ENCODE assay signal across 8 mouse cellular contexts in genomic region chr2:158146223-158146622, GRCm38 (mm10). TPM values are rescaled to one million over a fixed set of nuclear protein-coding genes. Genes with fewer than 3 reads are reported as not detected.
A peak's percentile ranks its signal among the peaks of the same experiment; 100 is the strongest.
DNase-seq lines count a peak whose midpoint lies in the region; ATAC-seq and TF ChIP-seq lines count a peak whose summit lies in the region.

TSS of gene Tgm2 (minus strand) at chr2:158146436.

- no peaks in the 10 kb centered on the region for H3K9me3 ChIP-seq in MEL (replicated peaks; ENCODE audit: insufficient read depth, low read length)
- H3K9me3 ChIP-seq in hindbrain, embryonic 10.5 days: peaks cover 6% of the 10 kb centered on the region

- ATAC-seq in frontal cortex, adult (ENCODE audit: low TSS enrichment): peak; percentile 74; the same call in 1 of the 2 replicates

- H3K27ac ChIP-seq in MEL (ENCODE audit: control insufficient read depth, low read depth, low read length): no peak within 1 kb of the TSS
- H3K27ac ChIP-seq in hindbrain, embryonic 10.5 days: peak within 1 kb of the TSS; percentile 82

- 1% methylated on average over 33 of the region's 33 CpGs for WGBS in hindbrain, embryonic 10.5 days

- no peak for TF ChIP-seq EP300 in MEL (IDR thresholded peaks at IDR 0.05; ENCODE audit: low read depth in 1 of 2, low read length in 2 of 2)

- TF ChIP-seq CTCF in MEL (IDR thresholded peaks at IDR 0.05 in 2 of 3, conservative IDR thresholded peaks at IDR 0.05 in 1 of 3; ENCODE audit: control insufficient read depth in 1 of 3, insufficient read depth in 1 of 3, low read depth in 2 of 3, low read length in 3 of 3, poor library complexity in 1 of 3, severe bottlenecking in 1 of 3): peak; percentile 50 to 95 (median 78); a peak in 5 of 6 replicates

- TF ChIP-seq RAD21 in MEL (IDR thresholded peaks at IDR 0.05; ENCODE audit: low read depth, low read length): peak; percentile 52

- peak within 1 kb of the TSS; percentile 61 to 88; a peak in 3 of 4 replicates for H3K4me3 ChIP-seq in MEL (ENCODE audit: control insufficient read depth in 1 of 2, insufficient read depth in 1 of 2, low read depth in 2 of 2, low read length in 2 of 2)
- peak within 1 kb of the TSS; percentile 55 for H3K4me3 ChIP-seq in hindbrain, embryonic 10.5 days

- peaks cover 0 to 16% of the 10 kb centered on the region in 2 experiments; a peak in 2 of 4 replicates for H3K36me3 ChIP-seq in MEL (ENCODE audit: control insufficient read depth in 1 of 2, insufficient read depth in 2 of 2, low read length in 2 of 2)
- no peaks in the 10 kb centered on the region for H3K36me3 ChIP-seq in hindbrain, embryonic 10.5 days

- no peaks in the 10 kb centered on the region for H3K79me2 ChIP-seq in MEL (ENCODE audit: control insufficient read depth, insufficient read depth, low read length, poor library complexity)

- peaks cover 18 to 39% of the 10 kb centered on the region in 2 experiments for H3K4me1 ChIP-seq in MEL (ENCODE audit: control insufficient read depth in 1 of 2, insufficient read depth in 2 of 2, low read length in 2 of 2)
- H3K4me1 ChIP-seq in hindbrain, embryonic 10.5 days (replicated peaks): peaks cover 44% of the 10 kb centered on the region

- no peaks in the 10 kb centered on the region for H3K27me3 ChIP-seq in MEL (ENCODE audit: control insufficient read depth in 1 of 2, insufficient read depth in 2 of 2, low read length in 2 of 2)
- H3K27me3 ChIP-seq in hindbrain, embryonic 10.5 days (ENCODE audit: insufficient read depth, poor library complexity, severe bottlenecking): peaks cover 38% of the 10 kb centered on the region

- peak within 1 kb of the TSS; percentile 71 for H3K9ac ChIP-seq in MEL (ENCODE audit: control insufficient read depth, low read depth, low read length, poor library complexity, severe bottlenecking)

- TF ChIP-seq POLR2A in MEL (IDR thresholded peaks at IDR 0.05; ENCODE audit: control insufficient read depth in 1 of 2, insufficient read depth in 1 of 2, low read depth in 1 of 2, low read length in 2 of 2, poor library complexity in 1 of 2): no peak

- peak; percentile 77 for DNase-seq in MEL (ENCODE audit: low read depth, low spot score)
- DNase-seq in cerebellum, adult 8-10 months: peak; percentile 84
- DNase-seq in hindbrain, embryonic 10.5 days (ENCODE audit: low spot score): peak; percentile 85
- DNase-seq in layer of hippocampus, adult 9-11 months: peak; percentile 48
- peak; percentile 94 for DNase-seq in lung, postnatal 10 days
- DNase-seq in ovary, postnatal 14 days (ENCODE audit: low spot score): peak; percentile 93
- peak; percentile 83 for DNase-seq in thymus, postnatal 14 days

TF ChIP-seq in MEL, 35 proteins besides CTCF, POLR2A, EP300 and RAD21:
- TF ChIP-seq MXI1 (IDR thresholded peaks at IDR 0.05; ENCODE audit: low read depth, low read length) (peak; percentile 32; the same call in 1 of the 2 replicates), USF1 (IDR thresholded peaks at IDR 0.05; ENCODE audit: low read depth, low read length) (0 out of 2 replicates have a peak, but pooled peaks have one; percentile 9), SMC3 (IDR thresholded peaks at IDR 0.05; ENCODE audit: low read depth, low read length) (peak; percentile 74), CHD1 (IDR thresholded peaks at IDR 0.05; ENCODE audit: low read depth, low read length) (no peak), ZC3H11A (IDR thresholded peaks at IDR 0.05; ENCODE audit: low read depth, low read length) (0 out of 2 replicates have a peak, but pooled peaks have one; percentile 18)

RNA-seq across cellular contexts. Expression of gene Tgm2, which starts in this region (rescaled TPM):
- total RNA-seq in MEL (2012; rRNA removed): 6.1 and 11.0 TPM in 2 replicates
- polyA plus RNA-seq in MEL (2012; ENCODE audit: insufficient read depth in 1 of 2, insufficient read length in 2 of 2, low read depth in 1 of 2, low replicate concordance in 2 of 2, missing spikeins in 1 of 2): 1 to 10 TPM in 1 of 2 experiments, not detected in 1; 7.7 TPM
- polyA plus RNA-seq in hindbrain, embryonic 10.5 days (2016; fragmentation: Nextera tagmentation; extraction: Ambion mirVana): 7.5 and 10.2 TPM in 2 replicates
